Mouse (Mus musculus) MEL (cell line): ENCODE measurements around the gene Dag1.

ENCODE experiments used
- CHD1 ChIP-seq: IDR thresholded peaks from 2 replicates; pipeline ENCODE4 v1.6.1; 2012; ENCODE audit warnings: low read depth, mild to moderate bottlenecking, inconsistent platforms, low read length, improper control_type of control experiment
- CTCF ChIP-seq, 3 experiments: IDR thresholded peaks in 2 of 3; conservative IDR thresholded peaks in 1 of 3; 2 replicates each; pipeline ENCODE4 v1.5.1; 2011 to 2012; ENCODE audit warnings: low read length in 3 of 3, low read depth in 2 of 3, mild to moderate bottlenecking in 2 of 3, improper control_type of control experiment in 1 of 3, inconsistent platforms in 1 of 3, mixed read lengths in 1 of 3, moderate library complexity in 1 of 3; ENCODE audit not compliant: control insufficient read depth in 1 of 3, insufficient read depth in 1 of 3, poor library complexity in 1 of 3, severe bottlenecking in 1 of 3
- EP300 ChIP-seq, 2 experiments: IDR thresholded peaks; 2 replicates each; pipeline ENCODE4 v1.6.1; 2011; ENCODE audit warnings: improper control_type of control experiment in 2 of 2, low read length in 2 of 2, low read depth in 1 of 2, mild to moderate bottlenecking in 1 of 2
- ETS1 ChIP-seq: IDR thresholded peaks from 2 replicates; pipeline ENCODE4 v1.6.1; 2012; ENCODE audit warnings: low read depth, mild to moderate bottlenecking, inconsistent platforms, low read length, improper control_type of control experiment, moderate library complexity
- MAX ChIP-seq: IDR thresholded peaks from 2 replicates; pipeline ENCODE4 v1.6.1; 2011; ENCODE audit warnings: low read length, improper control_type of control experiment
- MYC ChIP-seq: IDR thresholded peaks from 2 replicates; pipeline ENCODE4 v1.6.1; 2011; ENCODE audit warnings: low read depth, mild to moderate bottlenecking, low read length, improper control_type of control experiment, moderate library complexity
- NRF1 ChIP-seq: IDR thresholded peaks from 2 replicates; pipeline ENCODE4 v1.6.1; 2014; ENCODE audit warnings: low read depth, mild to moderate bottlenecking, inconsistent platforms, low read length, improper control_type of control experiment, moderate library complexity; ENCODE audit not compliant: poor library complexity, insufficient read depth, severe bottlenecking
- POLR2A ChIP-seq, 2 experiments: IDR thresholded peaks; 2 replicates each; pipeline ENCODE4 v1.6.1; 2011 to 2012; ENCODE audit warnings: low read length in 2 of 2, mild to moderate bottlenecking in 2 of 2, control low read depth in 1 of 2, improper control_type of control experiment in 1 of 2, low read depth in 1 of 2, moderate library complexity in 1 of 2; ENCODE audit not compliant: control insufficient read depth in 1 of 2, insufficient read depth in 1 of 2, poor library complexity in 1 of 2
- POLR2AphosphoS5 ChIP-seq: IDR thresholded peaks from 2 replicates; pipeline ENCODE4 v1.6.1; 2012; ENCODE audit warnings: low read depth, borderline replicate concordance, mild to moderate bottlenecking, inconsistent platforms, low read length, moderate library complexity, mixed read lengths
- SMC3 ChIP-seq: IDR thresholded peaks from 2 replicates; pipeline ENCODE4 v1.6.1; 2011; ENCODE audit warnings: low read depth, low read length, improper control_type of control experiment
- TCF12 ChIP-seq: IDR thresholded peaks from 2 replicates; pipeline ENCODE4 v1.6.1; 2014; ENCODE audit warnings: low read depth, mild to moderate bottlenecking, inconsistent platforms, low read length, improper control_type of control experiment, moderate library complexity

- TF ChIP-seq TCF12 (no peak), CTCF (IDR thresholded peaks at IDR 0.05 in 2 of 3, conservative IDR thresholded peaks at IDR 0.05 in 1 of 3; ENCODE audit: control insufficient read depth in 1 of 3, insufficient read depth in 1 of 3, low read depth in 2 of 3, low read length in 3 of 3, poor library complexity in 1 of 3, severe bottlenecking in 1 of 3) (no peak), SMC3 (no peak), POLR2AphosphoS5 (no peak), MAX (no peak), MYC (no peak), NRF1 (no peak), ETS1 (no peak), POLR2A (IDR thresholded peaks at IDR 0.05; ENCODE audit: control insufficient read depth in 1 of 2, insufficient read depth in 1 of 2, low read depth in 1 of 2, low read length in 2 of 2, poor library complexity in 1 of 2) (no peak), CHD1 (no peak), EP300 (IDR thresholded peaks at IDR 0.05; ENCODE audit: low read depth in 1 of 2, low read length in 2 of 2) (no peak)
Measured at GRCm38 (mm10) chr9:108272691-108273090, 8.9 kb upstream of the Dag1 start.
